Mouse (Mus musculus) neutrophil, adult 83 days (primary cell): Measurements from ENCODE around the gene Dlx5. TPM values are rescaled to one million over a fixed set of nuclear protein-coding genes. Genes with fewer than 3 reads are reported as not detected.

Experiments used
- total RNA-seq, 2 experiments: library from RNA; stranded (reverse); gene quantifications; one replicate each; pipeline ENCODE4 v1.2.4; 2023

The Dlx5 gene
- total RNA-seq, result under 1 TPM in 1 of 2 experiments, not detected in 1; 0.49 TPM

DNA sequence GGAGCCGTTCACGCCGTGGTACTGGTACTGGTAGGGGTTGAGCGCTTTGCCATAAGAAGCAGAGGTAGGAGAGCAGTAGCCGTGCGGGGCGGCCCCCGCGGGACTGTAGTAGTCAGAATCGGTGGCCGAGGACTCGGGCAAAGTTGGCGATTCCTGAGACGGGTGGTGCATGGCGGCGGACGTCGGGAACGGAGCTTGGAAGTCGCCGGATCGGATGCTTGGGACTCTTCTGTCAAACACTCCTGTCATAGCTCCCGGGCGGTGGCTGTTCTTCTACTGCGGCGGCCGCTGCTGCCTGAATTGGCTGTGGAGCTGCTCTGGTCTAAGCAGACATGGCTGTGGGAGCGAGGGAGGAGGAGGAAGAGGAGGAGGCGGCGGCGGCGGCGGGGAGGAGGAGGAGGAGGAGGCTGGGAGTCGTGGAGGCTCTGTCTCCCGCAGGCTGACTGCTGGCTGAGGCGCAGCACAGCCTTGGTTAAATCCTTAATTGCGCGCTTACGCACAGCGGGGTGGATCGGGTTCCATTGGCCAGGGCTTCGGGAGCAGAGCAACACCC is at the start of gene Dlx5:
Gene Dlx5, minus strand, starts transcription at position 448 of the 553 bp plus-strand sequence.

DNA sequence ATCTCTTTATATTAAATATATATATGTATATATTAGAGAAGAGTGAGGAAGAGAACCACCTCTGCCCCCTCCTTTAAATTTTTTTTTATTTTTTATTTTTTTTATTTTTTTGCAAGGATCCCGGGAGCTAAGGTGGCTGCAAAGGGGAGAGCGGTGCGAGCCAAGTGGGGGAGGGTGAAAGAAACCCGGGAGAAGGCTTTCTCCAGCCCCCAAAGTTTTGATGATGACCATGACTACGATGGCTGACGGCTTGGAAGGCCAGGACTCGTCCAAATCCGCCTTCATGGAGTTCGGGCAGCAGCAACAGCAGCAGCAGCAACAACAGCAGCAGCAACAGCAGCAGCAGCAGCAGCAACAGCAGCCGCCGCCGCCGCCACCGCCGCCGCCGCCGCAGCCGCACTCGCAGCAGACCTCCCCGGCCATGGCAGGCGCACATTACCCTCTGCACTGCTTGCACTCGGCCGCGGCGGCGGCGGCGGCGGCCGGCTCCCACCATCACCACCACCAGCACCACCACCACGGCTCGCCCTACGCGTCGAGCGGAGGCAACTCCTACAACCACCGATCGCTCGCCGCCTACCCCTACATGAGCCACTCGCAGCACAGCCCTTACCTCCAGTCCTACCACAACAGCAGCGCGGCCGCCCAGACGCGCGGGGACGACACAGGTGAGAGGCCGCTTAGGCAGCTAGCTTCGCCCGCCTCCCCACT is 18.6 kb downstream of the Dlx5 start, which contains the start of gene Dlx6:
Gene Dlx6, plus strand, starts transcription at position 175 of the 711 bp plus-strand sequence.

Other genes with a start within 250 kb of the Dlx5 start
- gene Dlx6, start 18.8 kb downstream of the Dlx5 start, total RNA-seq, result under 1 TPM in 1 of 2 experiments, not detected in 1; 0.64 TPM
- gene Sdhaf3, start 73.9 kb upstream of the Dlx5 start, total RNA-seq, result under 1 TPM; 0.42 to 0.61 TPM